Mouse (Mus musculus) naive thymus-derived CD4-positive, alpha-beta T cell, adult 2 months (primary cell): Measurements from ENCODE around the gene Cacnb4.

Experiments used
- DNase-seq: peaks from one replicate; pipeline ENCODE4 v3.0.0-alpha.2; 2011; ENCODE audit warnings: low read depth

The Cacnb4 gene

DNA sequence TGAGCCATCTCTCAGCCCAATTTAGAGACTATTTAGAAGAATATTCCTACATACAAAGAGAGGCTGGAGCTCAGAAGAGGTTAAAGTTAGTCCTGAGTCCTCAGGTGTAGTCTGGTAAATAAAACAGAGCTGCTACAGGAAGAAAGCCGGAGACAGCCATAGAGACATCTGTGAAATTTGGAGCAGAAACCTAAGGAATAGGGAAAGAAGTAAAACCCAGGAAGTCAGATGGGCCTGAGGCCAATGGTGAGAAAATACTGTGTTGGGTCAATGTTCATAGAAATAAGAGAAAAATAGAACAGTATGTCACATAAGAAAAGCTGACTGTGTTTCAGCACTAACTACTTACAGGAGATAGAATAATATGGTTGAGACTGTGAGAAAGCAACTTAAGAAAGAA, 155.6 kb downstream of the Cacnb4 start:
- no peak for DNase-seq

DNA sequence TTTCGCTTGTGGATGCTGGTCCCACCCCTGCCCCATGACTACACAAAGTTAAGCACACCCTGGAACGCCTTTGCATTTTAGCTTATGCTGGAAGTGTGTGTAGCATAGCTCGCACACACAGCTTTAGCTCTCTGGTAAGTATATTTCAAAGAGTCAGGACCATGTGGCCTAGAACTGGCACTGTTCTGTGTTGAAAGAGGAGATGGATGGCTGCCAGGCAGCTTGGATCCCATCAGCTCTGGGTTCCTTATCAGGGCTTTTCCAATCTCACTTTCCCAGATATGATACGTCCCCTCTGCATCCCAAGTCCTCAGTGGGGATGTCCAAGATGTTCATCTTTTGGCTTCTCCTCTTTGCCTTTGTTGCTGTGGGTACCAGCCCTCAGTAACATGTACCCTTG, 157.9 kb downstream of the Cacnb4 start:
- no peak for DNase-seq

DNA sequence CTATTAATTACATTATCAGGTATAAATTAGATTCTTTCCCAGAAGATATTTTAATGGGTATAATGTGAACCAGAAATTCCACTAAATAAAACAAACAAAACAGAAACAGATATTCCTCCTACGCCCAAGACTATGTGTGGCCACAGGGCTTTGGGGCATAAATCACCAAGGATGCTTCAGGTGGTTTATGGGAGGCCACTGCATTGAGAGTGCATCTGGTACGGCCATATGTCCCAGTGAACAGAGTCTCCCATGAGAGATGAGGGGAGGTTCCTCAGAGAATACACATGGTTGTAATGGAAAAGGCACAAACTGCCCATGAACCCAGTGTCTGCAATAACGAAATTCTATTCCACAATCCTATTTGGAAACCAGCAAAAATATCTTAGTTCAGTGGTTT, 160.1 kb downstream of the Cacnb4 start:
- DNase-seq, result no peak

DNA sequence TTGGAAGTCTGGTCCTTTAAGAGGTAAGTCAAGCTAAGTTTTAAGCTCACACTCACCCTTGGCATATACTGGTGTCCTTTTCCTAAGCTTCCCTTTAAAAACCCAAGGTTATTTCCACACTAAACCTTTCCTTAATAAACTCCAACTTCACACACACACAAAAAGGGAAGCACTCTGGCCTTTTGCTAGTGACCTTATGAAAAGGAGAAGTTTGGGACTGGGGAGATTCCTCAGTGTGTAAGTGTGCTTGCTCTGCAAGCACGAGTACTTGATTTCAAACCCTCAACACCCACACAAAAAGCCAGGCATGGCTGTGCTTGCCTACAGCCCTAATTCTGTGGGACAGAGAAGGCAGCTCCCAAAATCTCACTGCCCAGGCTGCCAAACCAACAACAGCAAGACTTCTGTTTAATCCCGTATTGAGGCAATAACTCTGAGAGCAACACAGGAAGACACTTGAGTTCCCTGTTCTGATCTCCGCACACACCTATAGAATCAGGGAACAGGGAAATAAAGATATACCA, 163.7 kb downstream of the Cacnb4 start:
- DNase-seq, result no peak

DNA sequence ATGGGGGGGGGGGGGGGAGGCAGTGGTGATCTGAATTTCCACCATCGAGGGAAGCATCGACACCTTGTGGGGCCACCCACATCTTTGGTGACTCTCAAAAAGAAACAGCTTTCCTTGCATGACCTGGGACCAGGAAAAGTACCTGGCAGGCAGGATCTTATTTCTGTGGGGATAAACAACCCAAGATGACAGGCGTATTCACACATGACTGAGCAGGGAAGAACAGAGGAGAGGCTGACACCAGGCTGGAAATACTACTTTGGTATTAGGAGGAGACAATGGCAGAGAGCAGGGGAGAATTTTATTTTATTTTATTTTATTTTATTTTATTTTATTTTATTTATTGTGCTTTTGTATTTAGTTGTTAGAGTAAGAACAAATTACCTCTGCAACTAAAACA, 164.4 kb downstream of the Cacnb4 start:
- no peak for DNase-seq

DNA sequence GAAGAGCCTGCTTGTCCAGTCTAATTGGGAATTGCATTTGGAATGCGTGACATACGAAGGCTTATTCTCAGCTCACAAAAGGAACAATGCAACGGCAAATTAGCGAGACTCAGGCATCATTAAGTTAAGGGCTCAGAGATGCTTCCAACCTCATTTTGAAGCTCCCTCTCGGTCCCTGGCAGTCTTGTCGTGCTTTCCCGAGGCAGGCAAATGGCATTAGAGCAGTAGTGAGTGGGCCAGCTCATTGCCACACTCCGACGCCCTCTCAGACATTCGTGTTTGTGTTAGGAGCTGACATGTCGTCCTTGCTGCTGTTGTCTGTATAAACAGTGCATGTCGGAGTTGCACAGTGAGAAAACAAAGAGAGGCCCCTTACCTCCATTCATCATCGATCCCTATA, 164.8 kb downstream of the Cacnb4 start:
- DNase-seq, result no peak

DNA sequence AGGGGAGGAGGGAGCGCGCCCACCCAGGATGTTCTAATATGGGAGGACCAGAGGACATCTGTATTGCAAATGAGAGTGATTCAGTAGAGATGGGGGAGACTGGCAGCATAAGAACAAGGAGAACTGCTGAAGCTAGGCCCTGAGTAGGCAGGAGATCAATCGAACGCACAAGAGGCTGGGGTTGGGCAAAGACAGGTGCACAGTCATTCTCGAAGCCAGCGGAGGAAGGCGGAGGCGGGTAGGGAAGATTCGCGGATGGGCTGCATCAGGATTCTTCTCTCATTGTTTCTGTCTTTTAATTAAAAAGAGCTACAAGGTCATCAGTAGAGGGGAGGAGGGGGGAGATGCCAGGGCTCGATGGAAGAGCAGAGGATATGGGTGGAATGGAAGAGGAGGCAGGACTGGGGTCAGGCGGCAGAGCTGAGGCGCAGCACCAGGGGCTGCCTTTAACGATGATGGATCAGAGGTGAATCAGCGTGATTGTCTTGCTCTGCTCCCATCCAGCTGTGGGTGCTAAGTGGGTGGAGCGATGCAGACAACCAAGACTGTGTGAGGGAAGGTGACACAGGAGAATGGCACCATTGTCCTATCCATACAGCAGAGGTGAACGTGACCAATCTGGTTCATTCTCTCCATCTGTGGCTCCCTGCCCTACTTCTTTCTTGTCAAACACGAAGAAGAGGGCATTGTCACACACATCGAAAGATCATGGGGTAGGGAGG, 166.7 kb downstream of the Cacnb4 start:
- no peak for DNase-seq

DNA sequence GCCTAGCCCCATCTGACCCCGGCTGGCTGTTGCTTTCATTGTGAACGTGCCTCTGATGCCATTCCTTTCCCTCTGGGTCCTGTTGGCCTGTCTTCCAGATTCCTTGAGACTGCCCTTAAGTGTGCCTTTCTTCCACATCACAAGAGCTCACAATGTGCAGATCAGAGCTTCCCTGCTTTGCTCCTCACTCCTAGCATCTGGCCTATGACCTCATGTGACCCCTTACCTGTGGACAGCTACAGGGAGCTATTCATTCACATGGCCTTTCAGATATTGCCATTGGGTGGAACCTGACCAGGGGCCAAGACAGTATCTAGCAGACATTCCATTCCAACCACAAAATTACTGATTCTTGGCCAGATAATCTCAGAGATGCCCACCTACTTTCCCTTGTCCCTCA, 171.5 kb downstream of the Cacnb4 start:
- DNase-seq, result no peak

DNA sequence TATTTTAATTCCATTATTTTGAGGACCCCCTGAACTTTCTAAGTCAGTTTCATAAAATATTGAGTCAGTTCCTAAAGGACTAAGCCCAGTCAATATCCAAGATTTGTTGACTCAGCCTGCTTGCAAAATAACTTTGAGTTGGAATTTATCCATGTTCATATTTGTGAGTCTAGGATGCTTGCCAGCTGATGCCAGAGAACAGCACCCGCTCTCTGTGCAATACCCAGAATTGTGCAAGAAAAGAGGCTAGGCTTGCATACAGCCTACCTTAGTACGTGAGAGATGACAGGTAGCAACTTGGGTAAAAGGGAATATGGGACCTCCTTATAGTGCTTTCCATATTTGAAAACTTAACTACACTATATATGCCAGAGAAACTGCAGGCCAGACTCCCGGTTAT, 171.9 kb downstream of the Cacnb4 start:
- no peak for DNase-seq

DNA sequence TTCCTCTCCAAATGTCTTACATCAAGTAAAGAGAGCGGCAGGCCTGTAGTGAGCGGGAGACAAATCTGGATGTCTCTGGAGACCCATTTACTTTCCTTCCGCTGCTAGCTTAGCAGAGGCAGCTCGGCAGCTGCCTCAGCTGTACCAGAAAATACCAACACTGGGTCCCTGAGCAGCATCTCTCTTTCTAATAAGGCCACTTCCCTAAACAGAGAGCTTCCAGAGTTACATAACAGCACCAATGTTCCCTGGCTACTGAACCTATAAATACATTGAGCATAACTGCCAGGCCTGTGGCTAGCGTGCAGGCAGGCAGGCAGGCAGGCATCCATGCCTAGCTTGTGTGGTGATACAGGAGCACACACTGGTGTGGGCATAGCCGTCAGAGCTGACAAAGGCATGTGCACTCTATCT, 176.8 kb downstream of the Cacnb4 start:
- DNase-seq, result no peak

DNA sequence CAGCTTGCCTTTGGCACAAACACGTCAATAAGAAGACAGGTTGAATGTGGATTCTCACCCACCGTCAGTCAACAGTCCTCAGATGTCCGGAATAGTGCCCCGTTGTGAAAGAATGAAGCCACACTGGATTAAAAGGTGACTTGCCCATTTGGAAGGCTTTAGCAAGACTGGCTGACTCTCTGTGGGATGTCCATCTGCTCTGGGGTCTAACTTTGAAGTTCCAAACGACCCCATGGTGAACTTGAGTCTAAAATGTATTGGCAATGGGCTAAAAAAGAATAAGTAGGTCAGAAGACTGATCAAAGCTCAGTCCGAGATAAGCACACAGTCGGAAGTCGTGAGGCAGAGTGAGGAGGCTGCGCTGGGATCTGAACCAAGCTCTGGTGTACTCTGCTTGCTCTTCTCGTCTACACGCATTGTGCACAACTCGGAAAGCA, 177.5 kb downstream of the Cacnb4 start:
- DNase-seq, result no peak

DNA sequence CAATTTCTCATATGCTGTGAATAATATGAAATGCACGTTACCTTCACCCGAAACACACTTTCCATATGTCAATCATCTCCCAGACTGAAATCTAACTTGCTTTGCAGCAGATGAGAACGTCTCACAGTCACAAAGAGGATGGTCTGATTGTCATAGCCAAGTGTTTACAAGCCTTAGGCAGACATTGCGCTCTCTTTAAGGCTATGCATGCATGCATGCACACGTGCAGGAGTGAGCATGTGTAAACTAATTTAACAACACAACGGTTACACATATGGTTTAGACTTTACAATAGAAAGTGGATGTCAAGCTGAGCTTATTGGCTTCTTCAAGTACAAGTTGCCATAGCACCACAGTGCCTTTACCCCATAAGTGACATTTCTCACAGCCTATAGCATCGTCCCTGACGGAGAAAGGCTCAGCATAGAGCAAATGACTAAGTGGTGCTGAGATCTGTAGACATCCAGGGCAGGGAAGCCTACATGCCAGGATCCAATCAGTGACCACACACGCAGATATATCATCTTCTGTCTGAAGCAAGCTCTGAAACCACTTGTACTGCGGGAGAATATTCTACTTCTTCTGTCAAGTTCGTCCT, 181.4 kb downstream of the Cacnb4 start:
- no peak for DNase-seq

DNA sequence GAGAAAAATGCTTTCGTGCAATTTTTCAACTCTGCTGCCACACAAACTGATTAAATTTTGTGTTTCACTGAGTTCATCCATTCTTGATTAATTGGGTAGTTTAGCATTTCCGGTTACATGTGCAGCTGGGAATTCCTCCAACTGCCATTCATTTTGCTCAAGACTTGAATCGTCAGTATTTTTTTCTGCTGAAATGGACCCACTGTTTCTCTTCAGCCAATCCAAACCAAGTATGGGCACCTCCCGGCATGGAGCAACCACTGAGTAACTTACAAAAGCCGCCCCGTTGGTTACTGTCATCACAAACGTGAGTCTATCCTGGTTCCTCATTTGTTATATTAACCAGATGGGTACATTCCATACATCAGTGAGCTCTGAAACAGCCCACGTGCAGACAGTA, 182.4 kb downstream of the Cacnb4 start:
- DNase-seq, result no peak

DNA sequence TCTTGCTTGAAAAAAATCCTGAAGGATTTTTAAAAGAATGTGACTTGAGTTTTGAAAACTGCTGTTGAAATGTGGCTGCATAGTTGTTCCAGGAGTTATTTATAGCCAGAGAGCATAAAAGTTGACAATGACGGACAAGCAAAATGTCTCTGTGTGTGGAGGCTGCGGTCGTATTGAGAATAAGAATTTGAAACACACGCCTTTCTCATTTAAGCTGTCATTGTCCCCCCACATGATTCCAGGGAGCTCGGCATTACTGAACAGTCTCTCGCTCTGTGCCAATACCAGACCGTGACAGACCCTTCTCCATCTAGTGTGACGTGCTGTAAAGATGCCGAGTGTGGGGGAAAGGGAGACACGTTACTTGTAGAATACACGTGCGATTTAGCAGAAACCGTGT, 183.8 kb downstream of the Cacnb4 start:
- DNase-seq, result no peak

DNA sequence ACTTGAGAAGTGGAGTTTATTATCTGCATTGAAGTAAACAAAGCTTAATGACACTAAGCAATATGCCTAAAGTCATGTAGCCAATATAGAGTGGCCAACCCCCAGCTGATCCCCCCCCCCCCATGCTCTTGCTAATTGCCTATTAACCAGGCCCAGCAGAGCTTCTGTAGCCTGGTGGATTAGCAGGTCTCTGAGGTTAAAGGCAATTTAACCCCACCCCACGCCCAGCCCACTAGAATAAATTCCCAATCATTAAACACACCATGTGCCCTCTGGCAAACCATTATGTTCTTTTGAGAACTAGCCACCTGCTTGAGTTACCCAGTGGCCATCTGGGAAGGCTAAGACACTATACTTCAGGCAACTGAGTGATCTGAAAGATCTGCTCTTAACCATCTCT, 186.8 kb downstream of the Cacnb4 start:
- DNase-seq, result no peak

DNA sequence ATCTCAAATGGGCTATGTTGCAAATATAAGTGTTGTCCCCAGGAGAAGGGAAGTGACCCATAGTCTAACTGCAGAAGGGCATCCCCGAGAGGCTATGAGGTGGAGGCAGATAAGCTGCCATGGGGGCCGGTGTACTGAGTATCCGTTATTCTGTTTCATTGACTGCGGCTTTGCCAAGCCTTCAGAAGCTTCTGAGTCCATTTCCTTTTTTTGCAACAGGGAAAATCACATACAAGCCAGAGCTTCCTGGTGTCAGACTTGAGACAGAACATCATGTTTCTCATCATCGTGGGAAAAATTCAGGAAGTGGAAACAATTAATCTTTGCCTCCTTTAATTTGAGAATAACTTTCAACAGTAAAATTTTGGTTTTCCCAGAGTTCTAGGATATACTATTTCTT, 193.1 kb downstream of the Cacnb4 start:
- DNase-seq, result no peak

DNA sequence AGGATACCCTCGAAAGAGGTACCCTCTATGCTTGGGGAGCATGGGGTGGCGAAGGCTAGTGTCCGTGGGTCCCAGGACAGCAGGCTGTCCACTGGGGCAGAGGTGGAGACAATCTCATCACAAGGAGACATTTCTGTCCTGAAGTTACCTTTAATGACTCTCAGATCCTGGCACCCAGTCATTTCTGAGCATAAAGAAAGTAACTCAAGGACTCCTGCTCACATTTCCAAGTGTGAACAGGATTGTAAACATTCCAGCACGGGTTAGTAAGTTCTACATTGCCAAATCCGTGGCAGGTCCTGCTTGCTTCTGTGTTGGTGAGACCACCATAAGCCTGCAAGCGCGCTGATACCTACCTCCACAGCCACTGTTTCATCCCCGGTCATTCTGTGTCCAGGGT, 196.2 kb downstream of the Cacnb4 start:
- no peak for DNase-seq

DNA sequence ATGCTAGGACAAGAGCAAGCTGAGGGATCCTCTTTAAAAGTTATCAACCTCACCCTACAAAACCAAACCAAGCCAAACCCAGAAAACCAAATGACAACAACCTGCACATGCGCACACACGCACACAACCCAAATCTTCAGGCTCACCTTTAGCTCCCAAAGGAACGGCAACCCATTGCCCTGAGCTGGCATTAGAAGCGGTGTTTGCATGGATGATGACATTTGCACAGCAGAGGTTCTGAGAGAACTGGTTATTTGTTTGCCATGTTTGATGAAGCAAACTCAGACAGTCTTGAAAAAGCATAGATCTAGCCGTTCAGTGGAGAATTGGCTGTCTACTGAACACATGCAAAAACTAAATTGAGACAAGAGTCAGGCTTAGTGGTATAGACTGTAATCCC, 198.1 kb downstream of the Cacnb4 start:
- no peak for DNase-seq

DNA sequence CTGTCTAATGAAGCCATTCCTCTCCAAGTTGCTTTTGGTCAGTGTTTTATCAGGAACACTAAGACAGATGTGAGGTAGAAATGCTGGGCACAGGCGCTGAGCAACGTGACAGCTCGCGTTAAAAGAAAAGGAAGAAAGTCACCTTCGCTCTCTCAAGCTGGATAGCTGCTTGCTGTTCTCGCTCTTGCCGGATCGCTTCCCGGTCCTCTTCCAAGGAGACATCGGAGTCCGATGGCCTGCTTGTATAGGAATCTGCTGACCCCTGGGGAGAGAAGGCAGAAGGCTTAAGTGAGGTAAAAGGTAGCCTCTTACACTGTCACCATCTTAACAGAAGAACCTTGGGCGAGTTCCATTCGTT, 199.1 kb downstream of the Cacnb4 start:
- DNase-seq, result no peak

DNA sequence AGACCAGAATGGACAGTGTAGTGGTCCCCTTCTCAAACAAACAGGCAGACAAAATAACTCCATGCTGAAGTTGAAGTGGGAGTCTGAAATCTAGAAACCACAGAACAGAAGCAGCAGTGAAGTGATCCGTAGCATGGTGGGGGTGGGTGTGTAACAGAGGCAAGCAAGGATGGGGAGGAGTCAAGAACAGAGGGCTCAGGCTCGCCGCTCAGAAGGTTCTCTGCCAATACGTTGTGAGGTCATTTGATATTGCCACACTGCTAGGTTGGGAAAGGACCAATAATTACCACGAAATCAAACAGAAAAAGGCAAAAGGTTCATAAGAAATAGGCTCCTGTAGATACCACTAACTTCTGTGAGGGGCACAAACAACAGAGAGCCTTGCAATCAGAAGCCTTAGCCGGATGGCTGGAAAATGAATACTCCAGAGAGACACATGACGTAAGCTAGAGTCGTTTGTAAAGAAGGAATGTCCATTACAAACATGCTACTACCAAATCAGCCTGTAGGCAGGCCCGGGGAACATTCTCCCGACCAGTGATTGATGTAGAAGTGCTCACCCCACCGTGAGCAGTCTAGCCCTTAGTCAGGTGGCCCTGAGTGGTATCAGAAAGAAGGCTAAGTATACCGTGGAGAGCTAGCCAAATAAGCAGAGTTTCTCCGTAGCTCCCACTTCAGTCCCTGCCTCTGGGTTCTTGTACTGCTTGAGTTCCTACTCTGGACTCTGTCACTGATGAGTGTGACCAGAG, 199.7 kb downstream of the Cacnb4 start:
- DNase-seq, result no peak

DNA sequence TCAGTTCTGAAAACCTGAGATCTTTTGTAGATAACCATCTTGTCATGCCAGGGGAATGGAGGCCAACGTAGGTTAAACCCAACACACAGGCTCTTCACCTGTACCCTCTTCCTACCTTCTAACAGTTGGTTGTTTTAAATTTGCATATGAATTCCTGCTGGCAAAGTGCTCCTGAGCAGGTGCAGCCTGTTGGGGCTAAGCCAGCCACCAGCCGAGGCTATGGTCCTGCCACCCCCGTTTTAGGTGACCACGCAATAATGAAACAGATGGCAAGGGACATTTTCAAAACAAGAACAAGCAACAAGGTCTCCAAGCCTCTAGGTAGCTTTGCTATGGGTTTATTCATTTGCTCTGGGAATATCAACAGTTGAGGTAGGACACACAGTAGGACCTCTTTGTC, 200.8 kb downstream of the Cacnb4 start:
- no peak for DNase-seq

DNA sequence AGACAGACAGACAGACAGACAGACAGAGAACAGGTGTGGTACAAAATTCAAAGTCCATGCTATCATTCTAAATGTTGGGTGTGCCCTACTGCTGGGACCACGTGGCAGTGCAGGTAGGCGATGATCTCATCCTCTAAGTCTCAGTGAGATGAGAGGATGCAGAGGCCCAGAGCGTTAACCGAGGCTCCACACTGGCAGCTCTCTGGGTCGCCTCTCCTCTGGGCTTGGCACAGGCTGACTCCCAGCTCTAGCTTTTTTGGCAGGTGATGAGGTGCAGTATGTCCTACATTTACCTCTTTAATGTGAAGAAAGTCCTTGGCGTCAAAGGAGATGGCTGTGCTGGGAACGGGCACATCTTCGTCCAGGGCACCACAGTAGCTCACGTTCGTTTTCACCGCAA, 202.1 kb downstream of the Cacnb4 start:
- no peak for DNase-seq

DNA sequence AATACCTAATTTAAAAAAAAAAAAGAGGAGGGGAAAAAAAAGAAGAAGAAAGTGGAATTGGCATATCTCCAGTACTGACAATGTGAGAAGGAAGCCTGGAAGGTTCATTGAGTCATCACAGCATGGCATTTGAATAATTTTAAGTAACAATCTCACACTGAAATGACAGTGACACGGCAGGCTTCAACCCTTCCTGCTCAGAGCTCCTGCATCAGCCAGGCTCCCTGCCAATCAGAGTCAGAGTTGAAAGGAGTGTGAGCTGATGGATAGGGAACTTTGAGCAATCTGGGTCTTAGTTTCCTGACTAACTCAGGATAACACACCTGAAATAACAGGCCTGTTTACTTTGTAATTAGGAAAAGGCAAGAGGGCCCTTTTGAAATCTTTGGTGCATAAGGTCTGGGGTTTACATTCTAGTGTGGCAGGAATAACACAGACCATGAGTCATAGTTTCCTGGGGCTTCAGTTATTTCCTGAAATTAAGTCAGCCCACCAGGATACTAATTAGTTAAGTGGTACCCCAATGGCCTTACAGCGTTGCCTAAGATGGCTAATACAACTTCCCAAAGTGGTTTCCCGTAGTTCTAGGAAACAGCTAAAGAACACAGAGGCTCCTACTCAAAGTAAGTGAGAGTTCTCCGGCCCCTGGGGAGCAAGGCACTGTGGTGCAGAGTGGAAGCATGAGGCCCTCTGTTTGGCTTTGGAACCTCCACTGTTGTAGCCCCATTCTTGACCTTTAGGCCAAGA, 204.9 kb downstream of the Cacnb4 start:
- no peak for DNase-seq
